Mouse (Mus musculus): ENCODE measurements around the gene Ube2cbp. TPM values are rescaled to one million over a fixed set of nuclear protein-coding genes. Genes with fewer than 3 reads are reported as not detected.

Ube2cbp gene
- polyA plus RNA-seq, 1 experiment from 2014 or later = 7.2 TPM

- TF ChIP-seq CTCF (IDR thresholded peaks at IDR 0.05; ENCODE audit: low read depth) = no peak
- WGBS = 67% methylated on average over 3 of the region's 3 CpGs
- DNase-seq = no peak
- no peak overlapping the region for H3K9ac ChIP-seq
- no peaks in the 10 kb centered on the region for H3K27me3 ChIP-seq (ENCODE audit: insufficient read depth, low read length)
- no peak overlapping the region for H3K27ac ChIP-seq (ENCODE audit: low read depth)
- H3K4me3 ChIP-seq (ENCODE audit: low read depth, low read length) = no peak overlapping the region
- no peaks in the 10 kb centered on the region for H3K9me3 ChIP-seq (ENCODE audit: low read depth, low read length)
- H3K36me3 ChIP-seq (ENCODE audit: insufficient read depth) = no peaks in the 10 kb centered on the region
- ATAC-seq (ENCODE audit: insufficient read depth) = no peak
- H3K4me1 ChIP-seq (ENCODE audit: insufficient read depth) = no peaks in the 10 kb centered on the region
- no peak overlapping the region for H3K4me2 ChIP-seq
Measured at GRCm38 (mm10) chr9:86327341-86327740, 137.4 kb downstream of the Ube2cbp start.

- no peaks in the 10 kb centered on the region for H3K27me3 ChIP-seq (ENCODE audit: insufficient read depth, low read length)
- H3K4me3 ChIP-seq (ENCODE audit: low read depth, low read length) = no peak overlapping the region
- DNase-seq = no peak
- ATAC-seq (ENCODE audit: insufficient read depth) = no peak
- no peaks in the 10 kb centered on the region for H3K9me3 ChIP-seq (ENCODE audit: low read depth, low read length)
- no peaks in the 10 kb centered on the region for H3K36me3 ChIP-seq (ENCODE audit: insufficient read depth)
- 36% methylated on average over 1 of the region's 1 CpGs for WGBS
- TF ChIP-seq CTCF (IDR thresholded peaks at IDR 0.05; ENCODE audit: low read depth) = no peak
- no peaks in the 10 kb centered on the region for H3K4me1 ChIP-seq (ENCODE audit: insufficient read depth)
- H3K27ac ChIP-seq (ENCODE audit: low read depth) = no peak overlapping the region
- H3K4me2 ChIP-seq = no peak overlapping the region
- H3K9ac ChIP-seq = no peak overlapping the region
Measured at GRCm38 (mm10) chr9:86324772-86325171, 140.0 kb downstream of the Ube2cbp start.

- H3K36me3 ChIP-seq (ENCODE audit: insufficient read depth) = no peaks in the 10 kb centered on the region
- no peak for TF ChIP-seq CTCF (IDR thresholded peaks at IDR 0.05; ENCODE audit: low read depth)
- H3K4me2 ChIP-seq = no peak overlapping the region
- 83% methylated on average over 6 of the region's 6 CpGs for WGBS
- ATAC-seq (ENCODE audit: insufficient read depth) (no peak), DNase-seq (no peak)
- no peak overlapping the region for H3K9ac ChIP-seq
- H3K9me3 ChIP-seq (ENCODE audit: low read depth, low read length) = no peaks in the 10 kb centered on the region
- H3K27me3 ChIP-seq (ENCODE audit: insufficient read depth, low read length) = no peaks in the 10 kb centered on the region
- H3K4me1 ChIP-seq (ENCODE audit: insufficient read depth) = no peaks in the 10 kb centered on the region
- H3K27ac ChIP-seq (ENCODE audit: low read depth) = no peak overlapping the region
- no peak overlapping the region for H3K4me3 ChIP-seq (ENCODE audit: low read depth, low read length)
Measured at GRCm38 (mm10) chr9:86319516-86320140, 145.1 kb downstream of the Ube2cbp start.

- no peak overlapping the region for H3K27ac ChIP-seq (ENCODE audit: low read depth)
- no peaks in the 10 kb centered on the region for H3K4me1 ChIP-seq (ENCODE audit: insufficient read depth)
- H3K27me3 ChIP-seq (ENCODE audit: insufficient read depth, low read length) = no peaks in the 10 kb centered on the region
- H3K36me3 ChIP-seq (ENCODE audit: insufficient read depth) = no peaks in the 10 kb centered on the region
- 91% methylated on average over 2 of the region's 2 CpGs for WGBS
- no peak overlapping the region for H3K4me3 ChIP-seq (ENCODE audit: low read depth, low read length)
- TF ChIP-seq CTCF (IDR thresholded peaks at IDR 0.05; ENCODE audit: low read depth) = no peak
- ATAC-seq (ENCODE audit: insufficient read depth) (no peak), DNase-seq (no peak)
- H3K9ac ChIP-seq = no peak overlapping the region
- no peak overlapping the region for H3K4me2 ChIP-seq
- H3K9me3 ChIP-seq (ENCODE audit: low read depth, low read length) = no peaks in the 10 kb centered on the region
Measured at GRCm38 (mm10) chr9:86315700-86316099, 149.1 kb downstream of the Ube2cbp start.

GRCm38 (mm10) chr9:86308616-86309015, 156.1 kb downstream of the Ube2cbp start:
- H3K4me1 ChIP-seq (ENCODE audit: insufficient read depth) = no peaks in the 10 kb centered on the region
- WGBS = 56% methylated on average over 4 of the region's 4 CpGs
- H3K27me3 ChIP-seq (ENCODE audit: insufficient read depth, low read length) = no peaks in the 10 kb centered on the region
- H3K36me3 ChIP-seq (ENCODE audit: insufficient read depth) = no peaks in the 10 kb centered on the region
- H3K9ac ChIP-seq = no peak overlapping the region
- H3K9me3 ChIP-seq (ENCODE audit: low read depth, low read length) = no peaks in the 10 kb centered on the region
- H3K4me2 ChIP-seq = no peak overlapping the region
- DNase-seq = no peak
- TF ChIP-seq CTCF (IDR thresholded peaks at IDR 0.05; ENCODE audit: low read depth) = no peak
- H3K4me3 ChIP-seq (ENCODE audit: low read depth, low read length) = no peak overlapping the region
- no peak overlapping the region for H3K27ac ChIP-seq (ENCODE audit: low read depth)
- no peak for ATAC-seq (ENCODE audit: insufficient read depth)

GRCm38 (mm10) chr9:86306556-86306955, 158.2 kb downstream of the Ube2cbp start:
- H3K9ac ChIP-seq = no peak overlapping the region
- no peaks in the 10 kb centered on the region for H3K36me3 ChIP-seq (ENCODE audit: insufficient read depth)
- no peak overlapping the region for H3K4me2 ChIP-seq
- H3K4me1 ChIP-seq (ENCODE audit: insufficient read depth) = no peaks in the 10 kb centered on the region
- H3K27me3 ChIP-seq (ENCODE audit: insufficient read depth, low read length) = no peaks in the 10 kb centered on the region
- DNase-seq (no peak), ATAC-seq (ENCODE audit: insufficient read depth) (no peak)
- TF ChIP-seq CTCF (IDR thresholded peaks at IDR 0.05; ENCODE audit: low read depth) = no peak
- WGBS = 87% methylated on average over 2 of the region's 2 CpGs
- no peak overlapping the region for H3K4me3 ChIP-seq (ENCODE audit: low read depth, low read length)
- H3K27ac ChIP-seq (ENCODE audit: low read depth) = no peak overlapping the region
- H3K9me3 ChIP-seq (ENCODE audit: low read depth, low read length) = no peaks in the 10 kb centered on the region

- Histone ChIP-seq H3K9ac (no peak overlapping the region), H3K27ac (ENCODE audit: low read depth) (no peak overlapping the region), H3K4me3 (ENCODE audit: low read depth, low read length) (no peak overlapping the region), H3K27me3 (ENCODE audit: insufficient read depth, low read length) (no peaks in the 10 kb centered on the region), H3K36me3 (ENCODE audit: insufficient read depth) (no peaks in the 10 kb centered on the region), H3K4me1 (ENCODE audit: insufficient read depth) (no peaks in the 10 kb centered on the region), H3K9me3 (ENCODE audit: low read depth, low read length) (no peaks in the 10 kb centered on the region), H3K4me2 (no peak overlapping the region)
- no peak for ATAC-seq (ENCODE audit: insufficient read depth)
- no peak for TF ChIP-seq CTCF (IDR thresholded peaks at IDR 0.05; ENCODE audit: low read depth)
- DNase-seq = peak; percentile 37
- 68% methylated on average over 6 of the region's 6 CpGs for WGBS
Measured at GRCm38 (mm10) chr9:86301407-86301806, 163.3 kb downstream of the Ube2cbp start.
